Mouse (Mus musculus): ENCODE results near the gene Ten1. TPM values are rescaled to one million over a fixed set of nuclear protein-coding genes. Genes with fewer than 3 reads are reported as not detected.

The Ten1 gene
- total RNA-seq, 2 experiments from 2014 or later = 22.2 to 27.0 TPM

- intact Hi-C loops (cut with DNase I) = no loop called here
- no peak for DNase-seq
Measured at GRCm38 (mm10) chr11:116196336-116196735, 2.3 kb upstream of the Ten1 start.

GRCm38 (mm10) chr11:116196866-116197583, 1.6 kb upstream of the Ten1 start:
- DNase-seq = no peak
- intact Hi-C loops (cut with DNase I) = no loop called here

- intact Hi-C loops (cut with DNase I) = no loop called here
- DNase-seq = no peak
Measured at GRCm38 (mm10) chr11:116197584-116197906, 1.1 kb upstream of the Ten1 start.

- DNase-seq = no peak
- intact Hi-C loops (cut with DNase I) = no loop called here
Measured at GRCm38 (mm10) chr11:116198132-116198531, 523 bp upstream of the Ten1 start.

- DNase-seq = no peak
- intact Hi-C loops (cut with DNase I) = loop anchor here (2.0 kb wide), 1 partner anchor 18 kb away; no protein-coding TSS in a partner anchor
Measured at GRCm38 (mm10) chr11:116201151-116201550, 2.5 kb downstream of the Ten1 start.

- DNase-seq = no peak
- intact Hi-C loops (cut with DNase I) = no loop called here
Measured at GRCm38 (mm10) chr11:116203150-116203549, 4.5 kb downstream of the Ten1 start.

- DNase-seq = no peak
- intact Hi-C loops (cut with DNase I) = no loop called here
Measured at GRCm38 (mm10) chr11:116206678-116207077, 8.0 kb downstream of the Ten1 start.

GRCm38 (mm10) chr11:116208660-116209059, 10.0 kb downstream of the Ten1 start:
- no peak for DNase-seq
- intact Hi-C loops (cut with DNase I) = no loop called here

GRCm38 (mm10) chr11:116209257-116209656, 10.6 kb downstream of the Ten1 start:
- intact Hi-C loops (cut with DNase I) = no loop called here
- DNase-seq = no peak

GRCm38 (mm10) chr11:116210696-116211095, 12.0 kb downstream of the Ten1 start:
- intact Hi-C loops (cut with DNase I) = no loop called here
- DNase-seq = no peak

GRCm38 (mm10) chr11:116212847-116213246, 14.2 kb downstream of the Ten1 start:
- intact Hi-C loops (cut with DNase I) = no loop called here
- no peak for DNase-seq

GRCm38 (mm10) chr11:116213877-116214510, 15.3 kb downstream of the Ten1 start:
- no peak for DNase-seq
- intact Hi-C loops (cut with DNase I) = no loop called here

- intact Hi-C loops (cut with DNase I) = loop anchor here (5.0 kb wide), 1 partner anchor 128 kb away; the partner anchor contains the start of gene Wbp2
- peak in 1 of 2 experiments; percentile 48 for DNase-seq
Measured at GRCm38 (mm10) chr11:116215181-116215580, 16.5 kb downstream of the Ten1 start.

- DNase-seq = no peak
- intact Hi-C loops (cut with DNase I) = loop anchor here (5.0 kb wide), 1 partner anchor 129 kb away; the partner anchor contains the start of gene Wbp2
Measured at GRCm38 (mm10) chr11:116215991-116216390, 17.3 kb downstream of the Ten1 start.

GRCm38 (mm10) chr11:116216549-116216948, 17.9 kb downstream of the Ten1 start:
- intact Hi-C loops (cut with DNase I) = loop anchor here (5.0 kb wide), 1 partner anchor 129 kb away; the partner anchor contains the start of gene Wbp2
- no peak for DNase-seq

- peak in 1 of 2 experiments; percentile 61 for DNase-seq
- intact Hi-C loops (cut with DNase I) = loop anchor here (2.0 to 5.0 kb wide), 3 partner anchors 17 to 131 kb away; partner anchors contain the start of genes Fbf1 and Wbp2
Measured at GRCm38 (mm10) chr11:116218263-116218662, 19.6 kb downstream of the Ten1 start.

- DNase-seq = peak; percentile 86 to 91
- intact Hi-C loops (cut with DNase I) = loop anchor here (2.0 to 5.0 kb wide), 3 partner anchors 18 to 132 kb away; partner anchors contain the start of genes Fbf1 and Wbp2
Measured at GRCm38 (mm10) chr11:116218737-116219400, 20.2 kb downstream of the Ten1 start.

- intact Hi-C loops (cut with DNase I) = loop anchor here (1.0 to 5.0 kb wide), 4 partner anchors 19 to 133 kb away; partner anchors contain the start of genes Fbf1 and Wbp2
Measured at GRCm38 (mm10) chr11:116219885-116220284, 21.2 kb downstream of the Ten1 start.

GRCm38 (mm10) chr11:116221931-116222739, 23.5 kb downstream of the Ten1 start:
- peak; percentile 47 to 59 for DNase-seq
- intact Hi-C loops (cut with DNase I) = no loop called here

More at GRCm38 (mm10) chr11:116219885-116220284, 21.2 kb downstream of the Ten1 start:
- peak; percentile 74 to 82 for DNase-seq

GRCm38 (mm10) chr11:116222740-116223059, 24.0 kb downstream of the Ten1 start:
- intact Hi-C loops (cut with DNase I) = no loop called here
- no peak for DNase-seq
